Mouse (Mus musculus) erythroblast, embryonic 14.5 days (primary cell): ENCODE measurements around the gene Hps6.

Experiments used
- GATA1 ChIP-seq: IDR thresholded peaks from 2 replicates; pipeline ENCODE4 v1.6.1; 2012; ENCODE audit warnings: low read length, inconsistent platforms, mixed read lengths
- TAL1 ChIP-seq: IDR thresholded peaks from 3 replicates; pipeline ENCODE4 v1.6.1; 2012; ENCODE audit warnings: low read length, inconsistent platforms, mixed read lengths

DNA sequence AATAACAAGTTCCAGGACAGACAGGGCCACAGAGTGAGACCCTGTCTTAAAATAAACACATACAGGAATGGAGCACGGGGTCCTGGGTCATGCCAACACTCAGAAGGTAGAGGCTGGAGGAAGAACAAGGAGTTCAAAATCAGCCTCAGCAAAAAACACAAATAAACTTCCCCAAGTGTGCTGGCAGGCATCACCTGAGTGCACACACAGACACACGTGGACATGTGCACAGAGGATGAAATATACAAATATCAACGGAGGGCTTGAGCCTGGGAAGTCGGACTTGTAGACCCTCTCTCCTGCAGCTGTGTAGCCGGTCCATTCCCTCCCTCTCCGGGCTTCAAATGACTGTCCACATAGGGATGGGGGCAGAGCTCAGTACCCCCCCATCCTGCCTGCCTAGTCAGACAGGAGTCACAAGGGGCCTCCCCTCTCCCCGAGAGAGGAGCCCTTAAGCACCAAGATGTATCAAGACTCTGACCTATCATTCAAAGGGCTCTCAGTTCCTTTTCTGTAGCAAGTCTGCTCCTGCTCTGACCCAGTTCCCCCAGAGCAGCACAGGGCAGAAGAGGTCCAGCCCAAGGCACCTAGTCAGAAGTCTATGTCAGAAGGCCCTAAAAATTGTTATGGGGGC, 38.1 kb downstream of the Hps6 start:
- no peak for TF ChIP-seq GATA1
- no peak for TF ChIP-seq TAL1
